Mouse (Mus musculus) C2C12 (cell line): Measurements from ENCODE around the gene Agfg2. TPM values are rescaled to one million over a fixed set of nuclear protein-coding genes. Genes with fewer than 3 reads are reported as not detected.
A peak's percentile ranks its signal among the peaks of the same experiment; 100 is the strongest.

Experiments used
- H3K27me3 ChIP-seq: one replicate; pipeline ENCODE4 v1.6.1; 2011; ENCODE audit not compliant: control insufficient read depth, insufficient read depth, insufficient read length
- H3K36me3 ChIP-seq: one replicate; pipeline ENCODE4 v1.6.1; 2011; ENCODE audit not compliant: control insufficient read depth, insufficient read depth
- H3K4me3 ChIP-seq: one replicate; pipeline ENCODE4 v1.5.1; 2011; ENCODE audit warnings: mild to moderate bottlenecking, control low read depth; ENCODE audit not compliant: poor library complexity, insufficient read depth, severe bottlenecking
- H3K79me2 ChIP-seq: one replicate; pipeline ENCODE4 v1.6.1; 2011; ENCODE audit not compliant: control insufficient read depth, insufficient read depth
- H3K79me3 ChIP-seq: one replicate; pipeline ENCODE4 v1.6.1; 2011; ENCODE audit warnings: low read depth, control low read depth
- H3ac ChIP-seq: one replicate; pipeline ENCODE3; 2011; ENCODE audit warnings: low read depth; ENCODE audit not compliant: control insufficient read depth, insufficient read length
- CEBPB ChIP-seq: IDR thresholded peaks from one replicate; pipeline ENCODE4 v1.6.1; 2011; ENCODE audit warnings: low read depth, mild to moderate bottlenecking, control low read depth, moderate library complexity
- CTCF ChIP-seq: IDR thresholded peaks from one replicate; pipeline ENCODE4 v1.5.1; 2011; ENCODE audit not compliant: control insufficient read depth, insufficient read depth, insufficient read length
- FOSL1 ChIP-seq: IDR thresholded peaks from one replicate; pipeline ENCODE4 v1.8.0; 2011; ENCODE audit warnings: mild to moderate bottlenecking, low read length; ENCODE audit not compliant: poor library complexity, insufficient read depth, severe bottlenecking
- MAX ChIP-seq: IDR thresholded peaks from one replicate; pipeline ENCODE4 v1.6.1; 2011; ENCODE audit warnings: mild to moderate bottlenecking, control low read depth
- MYOD1 ChIP-seq: IDR thresholded peaks from one replicate; pipeline ENCODE4 v1.6.1; 2011; ENCODE audit warnings: low read depth; ENCODE audit not compliant: control insufficient read depth, insufficient read length
- MYOG ChIP-seq: IDR thresholded peaks from one replicate; pipeline ENCODE4 v1.6.1; 2011; ENCODE audit not compliant: control insufficient read depth, insufficient read length; ENCODE audit errors: extremely low read depth
- USF1 ChIP-seq: IDR thresholded peaks from one replicate; pipeline ENCODE4 v1.6.1; 2011; ENCODE audit warnings: low read depth, mild to moderate bottlenecking, control low read depth, moderate library complexity
- polyA plus RNA-seq: library from polyadenylated mRNA; unstranded; fragments of >200 nt; fragmentation: generic; extraction: Trizol; gene quantifications from one replicate; pipeline ENCODE4 v1.2.1, GENCODE M21; 2012; ENCODE audit warnings: missing spikeins

Gene Agfg2
- polyA plus RNA-seq, 1 experiment = 15.6 TPM

DNA sequence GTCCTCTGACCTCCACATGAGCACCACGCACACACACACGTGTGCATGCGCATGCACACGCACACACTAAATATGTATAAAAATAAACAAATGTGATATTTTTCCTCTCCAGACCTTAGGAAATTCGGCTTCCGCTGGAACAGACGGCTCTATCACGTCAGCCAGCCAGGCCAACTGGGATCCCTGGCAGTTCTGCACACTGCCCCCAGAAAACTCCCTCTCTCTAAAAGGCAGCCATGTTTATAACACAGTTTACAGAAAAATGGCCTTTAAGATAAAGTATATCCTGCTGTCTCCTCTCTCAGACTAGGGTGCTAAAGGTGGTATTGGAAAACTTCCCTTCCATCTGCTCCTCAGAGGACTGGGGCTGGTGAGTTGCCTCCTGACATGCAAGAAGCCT is 6.7 kb downstream of the Agfg2 start:
- Histone ChIP-seq H3K79me2 (peaks cover 26% of the 10 kb centered on the region), H3K36me3 (no peaks in the 10 kb centered on the region), H3K79me3 (peaks cover 4% of the 10 kb centered on the region)

DNA sequence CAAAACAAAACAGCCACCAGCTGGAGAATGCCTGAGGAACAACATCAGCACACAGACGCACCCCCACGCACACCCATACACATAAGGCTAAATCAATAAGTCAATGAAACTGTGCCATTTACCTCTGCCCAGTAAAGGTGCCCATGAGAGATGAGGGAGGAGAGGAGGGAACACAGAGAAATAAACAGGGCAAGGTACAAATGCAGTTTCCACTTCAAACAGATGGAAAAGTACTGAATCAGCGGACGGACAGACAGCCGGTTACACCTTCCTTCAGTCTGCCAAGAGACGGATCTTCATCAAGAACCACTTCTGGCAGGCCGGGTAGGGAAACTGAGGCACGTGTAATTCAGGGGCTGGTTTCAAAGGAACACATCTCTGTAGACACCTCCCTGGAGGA is 9.7 kb downstream of the Agfg2 start:
- Histone ChIP-seq H3K4me3 (no peak overlapping the region), H3ac (no peak overlapping the region), H3K79me2 (peaks cover 19% of the 10 kb centered on the region), H3K79me3 (peaks cover 4% of the 10 kb centered on the region), H3K27me3 (no peaks in the 10 kb centered on the region), H3K36me3 (no peaks in the 10 kb centered on the region)
- TF ChIP-seq CEBPB = no peak
- TF ChIP-seq USF1 = no peak
- TF ChIP-seq MYOG = no peak
- no peak for TF ChIP-seq MAX
- no peak for TF ChIP-seq CTCF
- no peak for TF ChIP-seq FOSL1
- no peak for TF ChIP-seq MYOD1

More for the DNA sequence above, 6.7 kb downstream of the Agfg2 start:
- TF ChIP-seq USF1 (no peak), MAX (no peak), CEBPB (no peak), MYOD1 (no peak), FOSL1 (no peak), CTCF (no peak), MYOG (no peak)
- Histone ChIP-seq H3ac (no peak overlapping the region), H3K4me3 (no peak overlapping the region), H3K27me3 (no peaks in the 10 kb centered on the region)

DNA sequence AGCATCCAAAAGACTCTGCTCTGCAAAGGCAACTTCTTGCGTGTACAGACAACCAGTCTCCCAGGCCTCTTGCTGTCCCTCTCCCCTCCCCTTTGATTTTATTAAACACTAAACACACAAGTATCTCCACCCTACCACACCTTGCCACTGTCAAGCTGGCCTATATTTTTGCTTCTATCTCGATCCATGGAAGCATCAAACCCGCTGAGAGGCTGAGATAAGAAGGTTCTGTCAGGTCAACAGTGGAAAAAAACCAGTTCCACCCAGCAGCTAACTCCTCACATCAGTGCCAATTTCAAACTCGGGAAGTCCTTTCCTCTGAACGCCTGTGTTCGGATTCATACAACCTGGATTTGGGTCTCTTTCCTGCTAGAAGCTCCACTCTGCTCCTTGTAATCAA is 11.5 kb downstream of the Agfg2 start:
- H3K4me3 ChIP-seq = no peak overlapping the region
- no peaks in the 10 kb centered on the region for H3K27me3 ChIP-seq
- H3K79me3 ChIP-seq = peaks cover 8% of the 10 kb centered on the region
- H3K79me2 ChIP-seq = peaks cover 23% of the 10 kb centered on the region
- no peaks in the 10 kb centered on the region for H3K36me3 ChIP-seq
- H3ac ChIP-seq = no peak overlapping the region
- TF ChIP-seq CTCF = no peak
- TF ChIP-seq CEBPB = no peak
- no peak for TF ChIP-seq MYOG
- no peak for TF ChIP-seq USF1

DNA sequence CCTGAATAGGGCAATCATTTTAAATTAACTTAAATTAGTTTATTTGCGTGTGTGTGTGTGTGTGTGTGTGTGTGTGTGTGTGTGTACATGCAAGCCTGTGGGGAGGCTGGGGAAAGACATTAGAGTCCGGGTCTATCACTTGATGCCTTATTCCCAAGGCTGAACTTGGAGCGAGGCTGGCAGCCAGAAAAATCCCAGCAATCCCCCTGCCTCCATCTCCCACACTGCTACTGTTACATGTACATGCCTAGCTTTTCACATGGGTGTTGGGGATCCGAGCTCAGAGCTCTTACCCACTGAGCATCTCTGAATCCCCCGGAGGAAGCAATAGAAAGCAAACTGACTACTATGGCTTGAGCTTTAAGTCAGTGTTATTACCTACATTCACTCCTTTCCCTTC is 12.2 kb downstream of the Agfg2 start:
- H3K79me2 ChIP-seq = peaks cover 23% of the 10 kb centered on the region
- H3K27me3 ChIP-seq = no peaks in the 10 kb centered on the region
- peaks cover 8% of the 10 kb centered on the region for H3K79me3 ChIP-seq
- TF ChIP-seq MYOD1 (no peak), FOSL1 (no peak)
- no peaks in the 10 kb centered on the region for H3K36me3 ChIP-seq
- no peak overlapping the region for H3ac ChIP-seq
- H3K4me3 ChIP-seq = no peak overlapping the region

DNA sequence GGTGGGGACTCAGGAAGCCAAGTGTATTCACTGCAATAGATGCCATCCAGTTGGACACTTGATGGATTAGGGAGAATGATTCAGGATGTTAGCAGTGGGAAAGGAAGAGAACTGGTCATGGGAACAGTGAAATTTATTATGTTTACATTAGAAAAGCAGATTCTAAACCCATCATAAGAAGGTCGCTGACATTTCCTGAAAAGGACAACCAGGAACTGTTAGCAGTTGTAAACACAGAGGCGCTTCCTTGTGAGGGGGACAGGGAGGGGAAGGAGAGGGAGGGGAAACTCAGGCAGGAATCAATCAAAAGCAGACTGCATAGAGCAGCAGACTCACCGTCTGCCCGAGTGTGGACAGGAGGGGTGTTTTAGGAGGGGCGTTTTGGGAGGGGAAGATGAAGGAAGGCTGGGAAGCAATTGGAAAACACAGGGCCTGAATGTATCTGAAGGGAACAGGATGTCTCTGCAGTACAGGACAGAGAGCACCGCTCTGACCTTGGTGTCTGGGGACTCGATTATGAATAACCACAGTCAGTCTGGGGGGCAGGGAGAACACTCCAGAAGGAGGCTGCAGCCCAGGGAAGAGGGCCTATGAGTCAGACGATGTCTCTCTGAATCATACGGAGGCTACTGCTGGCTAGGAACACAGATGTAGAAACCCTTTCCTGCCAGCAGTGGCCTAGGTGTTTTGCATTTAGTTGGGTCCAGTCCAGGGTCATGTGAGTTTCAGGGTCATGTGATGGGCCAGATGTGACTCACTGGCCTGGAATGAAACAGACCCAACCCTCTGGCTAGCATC is 12.9 kb downstream of the Agfg2 start:
- Histone ChIP-seq H3K79me3 (peaks cover 8% of the 10 kb centered on the region), H3K79me2 (peaks cover 23% of the 10 kb centered on the region), H3K4me3 (no peak overlapping the region), H3ac (peak overlapping the region; percentile 36), H3K27me3 (no peaks in the 10 kb centered on the region), H3K36me3 (peaks cover 3% of the 10 kb centered on the region)
- peak; percentile 39 for TF ChIP-seq MYOD1
- TF ChIP-seq CEBPB = peak; percentile 16
- no peak for TF ChIP-seq MYOG
- TF ChIP-seq MAX = peak; percentile 50
- peak; percentile 87 for TF ChIP-seq FOSL1
- TF ChIP-seq CTCF = no peak
- peak; percentile 99 for TF ChIP-seq USF1

DNA sequence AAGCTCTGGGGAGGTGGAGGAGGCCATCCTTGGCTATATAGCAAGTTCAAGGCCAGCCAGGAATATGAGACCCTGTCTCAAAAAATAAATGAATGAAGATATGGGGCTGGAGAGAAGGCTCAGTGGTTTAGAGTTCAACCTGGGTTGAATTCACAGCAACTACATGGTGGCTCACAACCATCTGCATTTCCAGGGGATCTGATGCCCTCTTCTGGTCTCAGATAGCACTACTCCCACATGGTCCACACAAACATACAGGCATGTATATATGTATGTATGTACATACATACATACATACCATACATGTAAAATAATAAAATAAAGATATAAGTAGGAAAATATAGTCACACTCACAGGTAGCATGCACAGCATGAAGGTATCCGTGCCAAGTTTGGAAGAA is 14.3 kb downstream of the Agfg2 start:
- peaks cover 23% of the 10 kb centered on the region for H3K79me2 ChIP-seq
- H3K79me3 ChIP-seq = peaks cover 8% of the 10 kb centered on the region
- H3K36me3 ChIP-seq = peaks cover 9% of the 10 kb centered on the region
- H3K4me3 ChIP-seq = no peak overlapping the region
- no peaks in the 10 kb centered on the region for H3K27me3 ChIP-seq
- H3ac ChIP-seq = no peak overlapping the region
- TF ChIP-seq CTCF = no peak
